Mouse (Mus musculus) midbrain, embryonic 15.5 days (tissue): ENCODE measurements at regions not wholly inside any gene's neighbourhood (a gene's known extent, or its start where the extent isn't known, plus 50 kb on each side); places are given as distances from the start of the nearest gene placed in this dataset.

Experiments
- ATAC-seq: fragments of 200-750 bp; cut with Nextera tagmentation; replicated peaks from 2 replicates; pipeline ENCODE4 v1.8.0; 2017; ENCODE audit warnings: moderate TSS enrichment
- H3K27ac ChIP-seq: fragments of 300-500 bp; sonication (generic); 2 replicates; pipeline ENCODE4 v1.5.1; 2015; ENCODE audit warnings: mild to moderate bottlenecking, inconsistent platforms
- H3K27me3 ChIP-seq: fragments of 300-500 bp; sonication (generic); replicated peaks from 2 replicates; pipeline ENCODE4 v1.6.1; 2015; ENCODE audit warnings: inconsistent platforms
- H3K36me3 ChIP-seq: fragments of 300-500 bp; sonication (generic); replicated peaks from 2 replicates; pipeline ENCODE4 v1.6.1; 2015; ENCODE audit warnings: inconsistent platforms
- H3K4me1 ChIP-seq: fragments of 300-500 bp; sonication (generic); 2 replicates; pipeline ENCODE4 v1.6.1; 2015; ENCODE audit warnings: inconsistent platforms
- H3K4me2 ChIP-seq: fragments of 300-500 bp; sonication (generic); 2 replicates; pipeline ENCODE4 v1.6.1; 2015; ENCODE audit warnings: inconsistent platforms, mild to moderate bottlenecking, moderate library complexity
- H3K4me3 ChIP-seq: fragments of 300-500 bp; sonication (generic); 2 replicates; pipeline ENCODE4 v1.5.1; 2015; ENCODE audit warnings: mild to moderate bottlenecking, inconsistent platforms
- H3K9ac ChIP-seq: fragments of 300-500 bp; sonication (generic); 2 replicates; pipeline ENCODE4 v1.6.1; 2015; ENCODE audit warnings: mild to moderate bottlenecking, inconsistent platforms
- H3K9me3 ChIP-seq: fragments of 300-500 bp; sonication (generic); 2 replicates; pipeline ENCODE4 v1.6.1; 2016; ENCODE audit warnings: inconsistent platforms
- WGBS: fragments of 180-500 bp; shearing (Covaris S2); methylation state at CpG from one replicate; pipeline ENCODE4 v1.1.7; 2015; ENCODE audit warnings: mixed read lengths; 5-methylcytosine and 5-hydroxymethylcytosine counted together

GRCm38 (mm10) chr2:61436591-61436990 lies 141.8 kb upstream of the Tank start:
- WGBS, result 94% methylated on average over 3 of the region's 3 CpGs
- no peak for ATAC-seq

GRCm38 (mm10) chr2:61407881-61408280 lies 170.5 kb upstream of the Tank start:
- Histone ChIP-seq H3K4me3 (no peak overlapping the region), H3K36me3 (no peaks in the 10 kb centered on the region), H3K9me3 (no peaks in the 10 kb centered on the region), H3K27me3 (no peaks in the 10 kb centered on the region), H3K9ac (no peak overlapping the region), H3K4me2 (no peak overlapping the region), H3K27ac (no peak overlapping the region), H3K4me1 (peaks cover 5% of the 10 kb centered on the region; the same call in 1 of the 2 replicates)
- 98% methylated on average over 7 of the region's 7 CpGs for WGBS
- ATAC-seq, result no peak

More at GRCm38 (mm10) chr2:61436591-61436990, 141.8 kb upstream of the Tank start:
- Histone ChIP-seq H3K36me3 (no peaks in the 10 kb centered on the region), H3K9me3 (no peaks in the 10 kb centered on the region), H3K4me2 (no peak overlapping the region), H3K4me3 (no peak overlapping the region), H3K9ac (no peak overlapping the region), H3K4me1 (no peaks in the 10 kb centered on the region), H3K27me3 (no peaks in the 10 kb centered on the region), H3K27ac (no peak overlapping the region)

- no peaks in the 10 kb centered on the region for H3K36me3 ChIP-seq
- H3K9ac ChIP-seq, result no peak overlapping the region
- H3K4me2 ChIP-seq, result no peak overlapping the region
- 93% methylated on average over 8 of the region's 8 CpGs for WGBS
- H3K4me3 ChIP-seq, result no peak overlapping the region
- H3K9me3 ChIP-seq, result no peaks in the 10 kb centered on the region
- no peak for ATAC-seq
- no peak overlapping the region for H3K27ac ChIP-seq
- peaks cover 16% of the 10 kb centered on the region; the same call in 1 of the 2 replicates for H3K4me1 ChIP-seq
- H3K27me3 ChIP-seq, result no peaks in the 10 kb centered on the region
Measured at GRCm38 (mm10) chr2:61406104-61406751, 172.2 kb upstream of the Tank start.

GRCm38 (mm10) chr2:61405261-61405660 lies 173.1 kb upstream of the Tank start:
- H3K4me2 ChIP-seq, result no peak overlapping the region
- 75% methylated on average over 4 of the region's 4 CpGs for WGBS
- H3K27me3 ChIP-seq, result no peaks in the 10 kb centered on the region
- peaks cover 16% of the 10 kb centered on the region; the same call in 1 of the 2 replicates for H3K4me1 ChIP-seq
- no peaks in the 10 kb centered on the region for H3K36me3 ChIP-seq
- no peak overlapping the region for H3K27ac ChIP-seq
- ATAC-seq, result no peak
- H3K9ac ChIP-seq, result no peak overlapping the region
- no peak overlapping the region for H3K4me3 ChIP-seq
- no peaks in the 10 kb centered on the region for H3K9me3 ChIP-seq

GRCm38 (mm10) chr2:61402588-61403487 lies 175.5 kb upstream of the Tank start:
- Histone ChIP-seq H3K27ac (0 out of 2 replicates have a peak overlapping the region, but pooled peaks have one; percentile 42), H3K4me2 (peak overlapping the region; percentile 65), H3K36me3 (no peaks in the 10 kb centered on the region), H3K9me3 (no peaks in the 10 kb centered on the region), H3K4me3 (peak overlapping the region; percentile 41), H3K9ac (peak overlapping the region; percentile 27), H3K4me1 (peaks cover 16% of the 10 kb centered on the region; the same call in 1 of the 2 replicates), H3K27me3 (no peaks in the 10 kb centered on the region)
- WGBS, result 6% methylated on average over 15 of the region's 15 CpGs
- ATAC-seq, result peak; percentile 73

- H3K4me1 ChIP-seq, result peaks cover 16% of the 10 kb centered on the region; the same call in 1 of the 2 replicates
- H3K27ac ChIP-seq, result peak overlapping the region; percentile 64
- peak overlapping the region; percentile 65 for H3K4me2 ChIP-seq
- no peaks in the 10 kb centered on the region for H3K36me3 ChIP-seq
- peak; percentile 65 for ATAC-seq
- 2% methylated on average over 21 of the region's 21 CpGs for WGBS
- no peaks in the 10 kb centered on the region for H3K27me3 ChIP-seq
- no peaks in the 10 kb centered on the region for H3K9me3 ChIP-seq
- H3K4me3 ChIP-seq, result peak overlapping the region; percentile 41
- H3K9ac ChIP-seq, result peak overlapping the region; percentile 40
Measured at GRCm38 (mm10) chr2:61401636-61402587, 176.5 kb upstream of the Tank start.

GRCm38 (mm10) chr2:61398633-61399032 lies 179.8 kb upstream of the Tank start:
- ATAC-seq, result no peak
- Histone ChIP-seq H3K27ac (no peak overlapping the region), H3K27me3 (no peaks in the 10 kb centered on the region), H3K9me3 (no peaks in the 10 kb centered on the region), H3K9ac (no peak overlapping the region), H3K4me3 (no peak overlapping the region), H3K4me2 (no peak overlapping the region), H3K4me1 (peaks cover 16% of the 10 kb centered on the region; the same call in 1 of the 2 replicates), H3K36me3 (no peaks in the 10 kb centered on the region)
- 57% methylated on average over 9 of the region's 9 CpGs for WGBS

- Histone ChIP-seq H3K9me3 (no peaks in the 10 kb centered on the region), H3K4me2 (no peak overlapping the region), H3K36me3 (no peaks in the 10 kb centered on the region)
Measured at GRCm38 (mm10) chr2:61389622-61390021, 188.8 kb upstream of the Tank start.

GRCm38 (mm10) chr2:61389207-61389606 lies 189.2 kb upstream of the Tank start:
- Histone ChIP-seq H3K9ac (no peak overlapping the region), H3K27ac (no peak overlapping the region), H3K4me1 (no peaks in the 10 kb centered on the region), H3K4me3 (no peak overlapping the region), H3K36me3 (no peaks in the 10 kb centered on the region), H3K9me3 (no peaks in the 10 kb centered on the region), H3K4me2 (no peak overlapping the region), H3K27me3 (no peaks in the 10 kb centered on the region)
- 72% methylated on average over 1 of the region's 1 CpGs for WGBS
- no peak for ATAC-seq

More at GRCm38 (mm10) chr2:61389622-61390021, 188.8 kb upstream of the Tank start:
- H3K27me3 ChIP-seq, result no peaks in the 10 kb centered on the region
- no peak for ATAC-seq
- H3K9ac ChIP-seq, result no peak overlapping the region
- H3K4me3 ChIP-seq, result no peak overlapping the region
- H3K4me1 ChIP-seq, result no peaks in the 10 kb centered on the region
- H3K27ac ChIP-seq, result no peak overlapping the region

GRCm38 (mm10) chr2:61387561-61387960 lies 190.8 kb upstream of the Tank start:
- H3K27me3 ChIP-seq, result no peaks in the 10 kb centered on the region
- H3K4me2 ChIP-seq, result no peak overlapping the region
- ATAC-seq, result no peak
- WGBS, result 48% methylated on average over 5 of the region's 5 CpGs
- no peak overlapping the region for H3K9ac ChIP-seq
- H3K27ac ChIP-seq, result no peak overlapping the region
- no peaks in the 10 kb centered on the region for H3K36me3 ChIP-seq
- no peaks in the 10 kb centered on the region for H3K4me1 ChIP-seq
- no peak overlapping the region for H3K4me3 ChIP-seq
- no peaks in the 10 kb centered on the region for H3K9me3 ChIP-seq

GRCm38 (mm10) chr2:61386966-61387365 lies 191.4 kb upstream of the Tank start:
- WGBS, result 87% methylated on average over 5 of the region's 5 CpGs
- no peak for ATAC-seq
- Histone ChIP-seq H3K4me2 (no peak overlapping the region), H3K36me3 (no peaks in the 10 kb centered on the region), H3K4me3 (no peak overlapping the region), H3K9me3 (no peaks in the 10 kb centered on the region), H3K9ac (no peak overlapping the region), H3K27me3 (no peaks in the 10 kb centered on the region), H3K27ac (no peak overlapping the region), H3K4me1 (no peaks in the 10 kb centered on the region)

- H3K9me3 ChIP-seq, result no peaks in the 10 kb centered on the region
- no peak overlapping the region for H3K27ac ChIP-seq
- H3K9ac ChIP-seq, result no peak overlapping the region
- no peak overlapping the region for H3K4me2 ChIP-seq
- H3K36me3 ChIP-seq, result no peaks in the 10 kb centered on the region
- no peaks in the 10 kb centered on the region for H3K27me3 ChIP-seq
- H3K4me3 ChIP-seq, result no peak overlapping the region
- 78% methylated on average over 6 of the region's 6 CpGs for WGBS
- H3K4me1 ChIP-seq, result no peaks in the 10 kb centered on the region
- ATAC-seq, result no peak
Measured at GRCm38 (mm10) chr2:61384467-61384866, 193.9 kb upstream of the Tank start.
